Mouse (Mus musculus): ENCODE results near the gene Golga4.

DNA sequence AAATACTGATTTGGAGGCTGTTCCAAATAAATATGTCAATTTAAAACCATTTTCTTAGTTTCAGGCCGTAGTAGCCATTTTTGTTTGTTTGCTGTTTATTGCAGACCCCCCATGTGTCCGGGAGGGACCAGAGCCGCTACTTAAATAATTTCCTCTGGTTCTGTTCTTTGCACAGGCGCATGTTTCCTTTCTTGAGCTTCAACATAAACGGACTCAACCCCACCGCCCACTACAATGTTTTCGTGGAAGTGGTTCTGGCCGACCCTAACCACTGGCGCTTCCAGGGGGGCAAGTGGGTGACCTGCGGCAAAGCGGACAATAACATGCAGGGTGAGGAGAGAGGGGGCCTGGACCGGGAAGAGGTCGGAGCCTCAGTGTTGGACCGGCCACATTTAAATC is 25.8 kb upstream of the Golga4 start:
- no peak for TF ChIP-seq CTCF (IDR thresholded peaks at IDR 0.05; ENCODE audit: insufficient read depth, low read depth, low read length)
- TF ChIP-seq POLR2A (IDR thresholded peaks at IDR 0.05; ENCODE audit: insufficient read depth, low read depth, low read length), result no peak

Data from olfactory bulb, adult 2 months (tissue).